Mouse (Mus musculus) bone marrow macrophage, adult 2 months (primary cell): ENCODE measurements around the gene Gm7075. TPM values are rescaled to one million over a fixed set of nuclear protein-coding genes. Genes with fewer than 3 reads are reported as not detected.
A peak's percentile ranks its signal among the peaks of the same experiment; 100 is the strongest.
"Not testable (repeated sequence)": the region's sequence is repeated elsewhere in the genome, so short reads cannot be mapped to it uniquely, and the experiment has no call there.

Experiments used
- H3K27ac ChIP-seq: 2 replicates; pipeline ENCODE4 v1.5.1; 2012; ENCODE audit warnings: low read depth, low read length; ENCODE audit not compliant: insufficient read depth
- H3K4me1 ChIP-seq: 2 replicates; pipeline ENCODE4 v1.6.1; 2012; ENCODE audit warnings: low read length; ENCODE audit not compliant: control insufficient read depth, insufficient read depth
- H3K4me3 ChIP-seq: 2 replicates; pipeline ENCODE4 v1.5.1; 2012; ENCODE audit warnings: mild to moderate bottlenecking, low read length, moderate library complexity; ENCODE audit not compliant: insufficient read depth
- CTCF ChIP-seq: IDR thresholded peaks from 2 replicates; pipeline ENCODE4 v1.5.1; 2012; ENCODE audit warnings: low read depth, mild to moderate bottlenecking, low read length, moderate library complexity
- POLR2A ChIP-seq: IDR thresholded peaks from 2 replicates; pipeline ENCODE4 v1.6.1; 2012; ENCODE audit warnings: mild to moderate bottlenecking, low read depth, low read length, borderline replicate concordance
- polyA plus RNA-seq: library from polyadenylated mRNA; stranded (reverse); fragments of >200 nt; gene quantifications from 2 replicates; pipeline ENCODE4 v1.2.4, GENCODE M21; 2012; ENCODE audit not compliant: missing spikeins, insufficient read depth, insufficient read length

The Gm7075 gene
- polyA plus RNA-seq, 1 experiment = not detected

DNA sequence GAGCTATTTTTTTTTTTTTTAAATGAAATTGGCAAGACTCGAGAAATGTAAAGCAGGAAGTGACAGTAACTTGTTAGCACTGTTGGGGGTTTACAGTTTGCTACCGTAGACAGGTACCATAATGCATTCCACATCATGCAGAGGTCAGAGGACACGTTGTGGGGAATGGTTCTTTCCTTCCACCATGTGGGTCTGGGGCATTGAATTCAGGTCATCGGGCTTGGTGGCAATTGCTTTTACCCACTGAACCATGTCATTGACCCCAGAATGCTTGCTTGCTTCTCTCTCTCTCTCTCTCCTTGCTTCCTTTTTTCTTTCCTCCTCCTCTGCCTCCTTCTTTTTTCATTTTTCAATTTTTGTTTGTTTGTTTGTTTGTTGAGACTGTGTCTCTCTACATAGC is 32.6 kb downstream of the Gm7075 start:
- Histone ChIP-seq H3K4me1 (no peaks in the 10 kb centered on the region), H3K4me3 (no peak overlapping the region), H3K27ac (no peak overlapping the region)
- TF ChIP-seq CTCF (no peak), POLR2A (no peak)

DNA sequence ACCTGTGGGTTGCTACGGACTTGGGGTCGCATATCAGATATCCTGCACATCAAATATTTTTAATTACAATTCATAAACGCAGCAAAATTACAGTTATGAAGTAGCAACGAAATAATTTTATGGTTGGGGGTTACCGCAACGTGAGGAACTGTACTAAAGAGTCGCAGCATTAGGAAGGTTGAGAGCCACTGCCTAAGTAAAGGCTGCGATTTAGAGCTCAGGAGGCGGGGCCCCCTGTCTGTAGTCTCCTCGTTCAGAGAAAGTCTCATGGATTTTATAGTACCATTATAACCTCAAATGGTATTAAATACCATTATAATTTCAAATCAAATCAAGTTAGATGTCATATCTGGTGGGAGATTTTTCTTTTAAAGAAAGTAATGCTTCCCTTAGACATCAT is 34.6 kb downstream of the Gm7075 start:
- H3K27ac ChIP-seq = no peak overlapping the region
- TF ChIP-seq CTCF (no peak), POLR2A (no peak)
- peak overlapping the region; percentile 73 for H3K4me3 ChIP-seq
- H3K4me1 ChIP-seq = peaks cover 4% of the 10 kb centered on the region; the same call in 1 of the 2 replicates

DNA sequence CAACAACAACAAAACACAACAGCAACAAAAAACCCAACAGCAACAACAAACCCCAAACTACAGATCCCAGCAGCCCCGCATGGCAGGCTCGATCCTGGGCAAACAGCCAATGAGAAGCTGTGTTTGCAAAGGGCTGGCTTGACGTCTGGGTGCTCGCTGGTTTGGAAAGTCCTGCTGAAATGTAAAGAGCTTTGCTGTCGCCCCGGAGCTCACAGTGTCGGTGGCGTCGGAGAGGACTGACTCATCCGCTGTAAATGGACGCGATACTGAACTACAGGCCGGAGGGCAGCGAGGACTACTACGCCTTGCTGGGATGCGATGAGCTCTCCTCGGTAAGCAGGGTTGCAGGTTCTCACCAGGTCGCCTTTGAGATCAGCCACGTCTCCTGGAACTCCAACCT is 35.1 kb downstream of the Gm7075 start:
- TF ChIP-seq CTCF = no peak
- no peak for TF ChIP-seq POLR2A
- peak overlapping the region; percentile 73 for H3K4me3 ChIP-seq
- 0 out of 2 replicates have a peak overlapping the region, but pooled peaks have one; percentile 15 for H3K27ac ChIP-seq
- peaks cover 9% of the 10 kb centered on the region for H3K4me1 ChIP-seq

DNA sequence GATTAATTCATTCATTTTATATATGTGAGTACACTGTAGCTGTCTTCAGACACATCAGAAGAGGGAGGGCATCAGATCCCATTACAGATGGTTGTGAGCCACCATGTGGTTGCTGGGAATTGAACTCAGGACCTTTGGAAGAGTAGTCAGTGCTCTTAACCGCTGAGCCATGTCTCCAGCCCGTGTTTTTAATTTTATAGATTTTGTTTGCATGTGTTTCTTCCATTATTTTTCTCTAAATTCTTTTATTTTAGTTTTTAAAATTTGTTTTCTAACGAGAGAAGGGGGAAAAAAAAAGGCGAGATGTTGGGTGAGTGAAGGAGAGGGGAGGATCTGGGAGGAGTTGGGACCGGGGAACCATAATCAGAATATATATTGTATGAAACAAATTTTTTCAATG is 35.7 kb downstream of the Gm7075 start:
- H3K27ac ChIP-seq, H3K4me1 ChIP-seq: not testable (repeated sequence)
- H3K4me3 ChIP-seq = peak overlapping the region; percentile 73

DNA sequence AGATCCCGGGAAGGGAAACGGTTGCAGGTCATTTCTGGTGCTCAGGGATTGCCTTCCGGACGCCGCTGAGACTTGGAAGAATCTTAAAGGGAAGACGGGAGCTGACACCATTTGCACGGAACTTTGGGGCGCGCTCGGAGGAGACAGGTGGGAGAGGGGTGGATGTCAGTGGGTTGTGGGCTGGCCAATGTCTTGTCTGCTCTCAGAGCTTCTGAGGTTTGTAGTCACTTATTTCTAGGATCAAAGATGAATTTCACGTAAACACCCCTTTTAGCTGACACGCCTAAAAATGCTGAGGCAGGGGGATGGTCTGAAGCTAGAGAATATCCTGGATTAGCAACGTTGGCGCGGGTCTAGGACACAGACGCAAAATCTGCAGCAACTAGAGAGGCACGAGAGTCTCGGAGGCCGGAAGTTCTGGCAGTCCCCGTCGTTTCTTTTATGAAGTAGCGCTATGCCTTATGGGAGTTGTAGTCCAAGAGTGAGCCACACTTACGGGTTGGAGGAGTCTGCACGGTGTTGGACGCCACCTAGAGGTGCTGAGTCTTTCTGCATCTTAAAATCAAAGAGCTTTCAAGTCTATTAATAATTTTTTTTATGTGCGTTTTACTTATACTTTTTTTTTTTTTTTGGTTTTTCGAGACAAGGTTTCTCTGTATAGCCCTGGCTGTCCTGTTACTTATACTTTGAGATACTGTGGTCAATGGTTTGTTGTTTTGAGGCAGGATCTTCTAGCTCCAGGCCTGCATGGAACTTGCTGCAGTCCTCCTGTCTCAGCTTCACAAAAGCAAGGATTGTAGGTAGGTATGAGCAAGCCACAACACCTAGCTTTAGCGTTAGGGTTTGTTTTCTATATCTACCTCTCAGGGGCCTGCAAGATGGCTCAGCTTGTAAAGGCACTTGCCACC is 39.0 kb downstream of the Gm7075 start, which contains the start of gene Dnajc12:
Gene Dnajc12 (plus strand): TSS at position 72 of the 908 bp plus-strand sequence.
- Histone ChIP-seq H3K27ac (peak within 1 kb of the TSS; percentile 27; the same call in 1 of the 2 replicates), H3K4me1 (peaks cover 9% of the 10 kb centered on the region), H3K4me3 (peak within 1 kb of the TSS; percentile 64)
- TF ChIP-seq POLR2A = peak; percentile 79; the same call in 1 of the 2 replicates
- TF ChIP-seq CTCF = peak; percentile 45; the same call in 1 of the 2 replicates

DNA sequence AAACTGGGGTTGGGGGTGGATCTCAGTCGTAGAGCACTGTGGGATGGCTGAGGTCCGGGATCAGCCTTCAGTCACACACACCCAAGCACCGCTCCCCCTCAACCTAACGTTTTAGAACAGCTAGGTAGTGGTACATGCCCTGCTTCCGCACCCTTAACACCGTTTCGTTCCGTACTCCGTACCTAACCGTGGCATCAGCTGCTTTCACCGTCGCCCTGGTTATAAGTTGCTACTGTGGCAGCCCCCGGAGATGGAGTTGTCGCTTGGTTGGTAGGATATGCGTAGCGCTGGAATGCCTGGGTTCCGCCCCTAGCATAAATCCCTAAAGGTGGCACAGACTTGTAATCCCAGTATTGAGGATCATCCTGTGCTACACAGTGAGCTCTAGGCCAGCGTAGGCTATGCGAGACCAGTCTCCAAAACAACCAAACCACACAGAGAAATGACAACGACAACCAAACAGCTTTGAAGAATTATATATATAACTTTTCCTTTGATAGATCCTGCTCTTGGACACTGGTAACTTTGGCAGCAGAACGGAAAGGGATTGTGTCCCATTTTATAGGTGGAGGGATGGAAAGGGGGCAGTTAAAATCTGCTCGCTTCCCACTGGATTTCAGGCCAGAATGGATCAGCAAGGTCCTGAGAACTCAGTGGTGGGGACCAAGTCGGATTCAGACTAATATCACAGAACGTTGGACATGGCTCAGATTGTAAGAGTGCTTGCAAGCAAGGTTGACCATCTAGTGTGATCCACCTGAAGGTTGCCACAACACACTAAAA is 39.9 kb downstream of the Gm7075 start, which contains the start of gene Sirt1:
Gene Sirt1 (minus strand): TSS at position 207 of the 783 bp plus-strand sequence.
- peaks cover 9% of the 10 kb centered on the region for H3K4me1 ChIP-seq
- TF ChIP-seq CTCF (no peak), POLR2A (no peak)
- peak within 1 kb of the TSS; percentile 64 for H3K4me3 ChIP-seq
- peak within 1 kb of the TSS; percentile 27; the same call in 1 of the 2 replicates for H3K27ac ChIP-seq

DNA sequence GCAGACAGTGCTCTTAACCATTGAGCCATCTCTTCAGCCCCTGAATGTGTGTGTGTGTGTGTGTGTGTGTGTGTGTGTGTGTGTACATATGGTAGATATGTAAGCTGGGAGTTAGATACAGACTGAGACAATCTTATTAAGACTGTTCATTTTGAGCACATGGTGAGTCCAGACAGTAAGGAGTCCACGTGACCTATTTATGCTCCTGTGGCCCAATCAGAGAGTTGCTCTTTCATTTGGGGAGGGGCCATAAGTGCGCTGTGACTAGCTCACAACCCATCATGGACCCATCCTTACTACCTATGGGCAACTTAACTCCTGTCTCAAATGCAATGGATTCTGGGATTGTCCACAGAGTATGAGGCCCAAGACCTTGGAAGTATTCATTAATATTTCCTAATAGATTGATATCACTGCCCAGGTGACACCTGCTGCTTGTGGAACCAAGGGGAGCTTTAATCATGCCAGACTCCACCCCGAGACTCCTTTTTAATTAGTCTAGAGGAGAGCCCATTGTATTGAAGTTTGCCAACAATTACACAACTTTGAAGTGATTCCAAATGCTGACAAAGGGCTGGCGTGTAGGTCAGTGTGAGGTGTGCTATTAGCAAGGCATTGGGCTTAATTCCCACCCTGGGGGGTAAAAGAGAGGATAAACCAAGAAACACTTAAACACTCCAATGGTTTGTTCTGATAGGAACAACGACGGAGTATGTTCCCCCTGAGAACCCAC is 42.5 kb downstream of the Gm7075 start:
- Histone ChIP-seq H3K4me1 (peaks cover 9% of the 10 kb centered on the region), H3K4me3 (no peak overlapping the region)
- TF ChIP-seq POLR2A = no peak
- no peak for TF ChIP-seq CTCF

DNA sequence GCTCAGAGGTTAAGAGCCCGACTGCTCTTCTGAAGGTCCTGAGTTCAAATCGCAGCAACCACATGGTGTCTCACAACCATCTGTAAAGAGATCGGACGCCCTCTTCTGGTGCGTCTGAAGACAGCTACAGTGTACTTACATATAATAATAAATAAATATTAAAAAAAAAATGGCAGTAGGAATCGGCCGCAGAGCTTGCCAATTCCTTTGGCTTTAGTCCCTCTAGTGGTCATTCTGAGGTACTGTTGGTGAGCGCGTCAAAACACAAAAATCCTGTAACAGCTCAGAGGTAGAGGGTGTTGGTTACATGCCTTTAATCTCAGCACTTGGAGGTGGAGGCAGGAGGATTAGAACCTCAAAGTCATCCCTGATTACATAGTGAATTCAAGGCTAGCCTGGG is 44.1 kb downstream of the Gm7075 start:
- no peak for TF ChIP-seq POLR2A
- TF ChIP-seq CTCF = peak; percentile 49
- H3K4me1 ChIP-seq = peaks cover 6% of the 10 kb centered on the region
- H3K27ac ChIP-seq = no peak overlapping the region
- no peak overlapping the region for H3K4me3 ChIP-seq

More for the DNA sequence above, 42.5 kb downstream of the Gm7075 start:
- no peak overlapping the region for H3K27ac ChIP-seq

DNA sequence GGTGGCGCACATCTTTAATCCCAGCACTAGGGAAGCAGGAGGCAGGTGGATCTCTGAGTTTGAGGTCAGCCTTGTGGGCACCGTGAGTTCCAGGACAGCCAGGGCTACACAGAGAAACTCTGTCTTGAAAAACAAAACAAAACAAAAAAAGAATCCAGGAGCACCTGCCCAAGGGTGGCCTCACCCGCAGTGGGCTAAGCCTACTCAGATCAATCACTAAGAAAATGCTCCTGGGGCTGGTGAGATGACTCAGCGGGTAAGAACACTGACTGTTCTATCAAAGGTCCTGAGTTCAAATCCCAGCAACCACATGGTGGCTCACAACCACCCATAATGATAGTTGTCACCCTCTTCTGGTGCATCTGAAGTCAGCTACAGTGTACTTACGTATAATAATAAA is 45.3 kb downstream of the Gm7075 start:
- H3K27ac ChIP-seq = no peak overlapping the region
- TF ChIP-seq CTCF (no peak), POLR2A (no peak)

More for the DNA sequence above, 45.3 kb downstream of the Gm7075 start:
- no peaks in the 10 kb centered on the region for H3K4me1 ChIP-seq
- no peak overlapping the region for H3K4me3 ChIP-seq

Other genes with a start within 250 kb of the Gm7075 start
- gene Mypn, start 217.8 kb downstream of the Gm7075 start, polyA plus RNA-seq = not detected in 2 replicates
- gene Herc4, start 178.0 kb downstream of the Gm7075 start, polyA plus RNA-seq = 107 and 111 TPM in 2 replicates
- gene Sirt1, start 40.1 kb downstream of the Gm7075 start, polyA plus RNA-seq = 17.6 and 17.9 TPM in 2 replicates
- gene Dnajc12, start 39.3 kb downstream of the Gm7075 start, polyA plus RNA-seq = 9.3 and 10.1 TPM in 2 replicates
- gene Ctnna3, start 8.3 kb upstream of the Gm7075 start, polyA plus RNA-seq = not detected in 2 replicates